Mouse (Mus musculus): ENCODE data around the gene Gm11084. TPM values are rescaled to one million over a fixed set of nuclear protein-coding genes. Genes with fewer than 3 reads are reported as not detected.

Gene Gm11084
- polyA plus RNA-seq, 1 experiment, result not detected

GRCm38 (mm10) chr2:72968536-72968935 is 18.0 kb downstream of the Gm11084 start:
- no peak for DNase-seq (ENCODE audit: low read depth, low spot score)
- WGBS, result 91% methylated on average over 1 of the region's 1 CpGs

- WGBS, result 83% methylated on average over 2 of the region's 2 CpGs
- DNase-seq (ENCODE audit: low read depth, low spot score), result no peak
These were observed 21.1 kb downstream of the Gm11084 start for GRCm38 (mm10) chr2:72965450-72965849.

- no peak for DNase-seq (ENCODE audit: low read depth, low spot score)
- WGBS, result 96% methylated on average over 3 of the region's 3 CpGs
These were observed 30.1 kb downstream of the Gm11084 start for GRCm38 (mm10) chr2:72956415-72956814.

GRCm38 (mm10) chr2:72952979-72953378 is 33.5 kb downstream of the Gm11084 start:
- no peak for DNase-seq (ENCODE audit: low read depth, low spot score)
- 89% methylated on average over 3 of the region's 3 CpGs for WGBS

- DNase-seq (ENCODE audit: low read depth, low spot score), result no peak
These were observed 50.6 kb downstream of the Gm11084 start for GRCm38 (mm10) chr2:72935937-72936336.

GRCm38 (mm10) chr2:72932186-72932585 is 54.3 kb downstream of the Gm11084 start:
- peak; percentile 35 for DNase-seq (ENCODE audit: low read depth, low spot score)

More at GRCm38 (mm10) chr2:72935937-72936336, 50.6 kb downstream of the Gm11084 start:
- 26% methylated on average over 1 of the region's 1 CpGs for WGBS

- no peak for DNase-seq (ENCODE audit: low read depth, low spot score)
- 95% methylated on average over 10 of the region's 10 CpGs for WGBS
These were observed 61.5 kb downstream of the Gm11084 start for GRCm38 (mm10) chr2:72924981-72925380.

Other genes starting within 250 kb of the Gm11084 start
- 13.3 and 23.5 TPM in 2 replicates for gene Sp3, start 6.3 kb downstream of the Gm11084 start, polyA plus RNA-seq (2012; rRNA removed)
- gene Ola1, start 232.2 kb upstream of the Gm11084 start, polyA plus RNA-seq (2012; rRNA removed), result 9.5 and 14.0 TPM in 2 replicates

Data from large intestine, adult 2 months (tissue).